Mouse (Mus musculus) lung, embryonic 14.5 days (tissue): Measurements from ENCODE around the gene Gtse1. TPM values are rescaled to one million over a fixed set of nuclear protein-coding genes. Genes with fewer than 3 reads are reported as not detected.

Source experiments
- ATAC-seq: fragments of 200-750 bp; cut with Nextera tagmentation; 2 replicates; pipeline ENCODE4 v1.8.0; 2017; ENCODE audit warnings: mild to moderate bottlenecking, moderate TSS enrichment, moderate library complexity; ENCODE audit not compliant: insufficient read depth
- DNase-seq: peaks from one replicate; pipeline ENCODE4 v3.0.0-alpha.2; 2015
- H3K27ac ChIP-seq: fragments of 300-500 bp; sonication (generic); 2 replicates; pipeline ENCODE4 v1.5.1; 2014; ENCODE audit warnings: low read depth, mild to moderate bottlenecking, moderate library complexity
- H3K27me3 ChIP-seq: fragments of 300-500 bp; sonication (generic); 2 replicates; pipeline ENCODE4 v1.6.1; 2014; ENCODE audit warnings: low read length, control low read depth; ENCODE audit not compliant: insufficient read depth
- H3K36me3 ChIP-seq: fragments of 300-500 bp; sonication (generic); 2 replicates; pipeline ENCODE4 v1.6.1; 2014; ENCODE audit warnings: control low read depth; ENCODE audit not compliant: insufficient read depth
- H3K4me1 ChIP-seq: fragments of 300-500 bp; sonication (generic); 2 replicates; pipeline ENCODE4 v1.6.1; 2014; ENCODE audit warnings: antibody characterized with exemption, control low read depth; ENCODE audit not compliant: insufficient read depth
- H3K4me2 ChIP-seq: fragments of 300-500 bp; sonication (generic); 2 replicates; pipeline ENCODE4 v1.6.1; 2014; ENCODE audit warnings: mild to moderate bottlenecking
- H3K4me3 ChIP-seq: fragments of 300-500 bp; sonication (generic); 2 replicates; pipeline ENCODE4 v1.5.1; 2014; ENCODE audit warnings: low read depth, low read length
- H3K9ac ChIP-seq: fragments of 300-500 bp; sonication (generic); 2 replicates; pipeline ENCODE4 v1.6.1; 2014
- H3K9me3 ChIP-seq: fragments of 300-500 bp; sonication (generic); 2 replicates; pipeline ENCODE4 v1.6.1; 2016; ENCODE audit warnings: low read depth, low read length, control low read depth
- CTCF ChIP-seq: IDR thresholded peaks from 2 replicates; pipeline ENCODE4 v1.5.1; 2016; ENCODE audit warnings: antibody characterized with exemption, low read depth
- WGBS: fragments of 180-500 bp; shearing (Covaris S2); extraction: QIAGEN DNeasy Blood & Tissue Kit; methylation state at CpG from one replicate; pipeline ENCODE4 v1.1.7; 2014; 5-methylcytosine and 5-hydroxymethylcytosine counted together
- polyA plus RNA-seq: library from polyadenylated mRNA; unstranded; fragments of >200 nt; fragmentation: Nextera tagmentation; extraction: Ambion mirVana; gene quantifications from 2 replicates; pipeline ENCODE4 v1.2.1, GENCODE M21; 2014

Gene Gtse1
- polyA plus RNA-seq, 1 experiment from 2014 or later: 36.2 TPM

DNA sequence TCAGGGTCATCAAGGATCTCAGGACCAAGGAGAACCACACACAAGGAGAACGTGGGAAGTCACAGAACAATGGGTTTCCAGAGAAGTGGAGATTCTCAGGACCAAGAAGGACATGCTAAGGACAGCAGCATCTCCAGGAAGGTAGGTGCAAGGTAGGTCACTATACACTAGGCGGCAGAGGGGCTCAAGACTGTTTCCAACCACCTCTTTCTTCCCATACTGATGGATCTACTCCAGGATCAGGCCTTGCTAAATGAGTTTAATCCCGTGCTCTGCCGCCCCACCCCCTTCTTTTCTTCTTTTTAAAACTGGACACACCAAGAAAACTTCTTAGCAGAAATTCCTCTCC is 37.6 kb upstream of the Gtse1 start:
- peak; percentile 45 for DNase-seq
- peak overlapping the region; percentile 49 for H3K4me3 ChIP-seq
- peak; percentile 60; the same call in 1 of the 2 replicates for ATAC-seq
- 11% methylated on average over 4 of the region's 4 CpGs for WGBS
- peak overlapping the region; percentile 95 for H3K4me2 ChIP-seq
- peak; percentile 36; the same call in 1 of the 2 replicates for TF ChIP-seq CTCF
- no peaks in the 10 kb centered on the region; the same call in 1 of the 2 replicates for H3K9me3 ChIP-seq
- H3K4me1 ChIP-seq: no peaks in the 10 kb centered on the region
- H3K27ac ChIP-seq: no peak overlapping the region
- H3K36me3 ChIP-seq: no peaks in the 10 kb centered on the region
- H3K9ac ChIP-seq: peak overlapping the region; percentile 71
- peaks cover 12% of the 10 kb centered on the region for H3K27me3 ChIP-seq

DNA sequence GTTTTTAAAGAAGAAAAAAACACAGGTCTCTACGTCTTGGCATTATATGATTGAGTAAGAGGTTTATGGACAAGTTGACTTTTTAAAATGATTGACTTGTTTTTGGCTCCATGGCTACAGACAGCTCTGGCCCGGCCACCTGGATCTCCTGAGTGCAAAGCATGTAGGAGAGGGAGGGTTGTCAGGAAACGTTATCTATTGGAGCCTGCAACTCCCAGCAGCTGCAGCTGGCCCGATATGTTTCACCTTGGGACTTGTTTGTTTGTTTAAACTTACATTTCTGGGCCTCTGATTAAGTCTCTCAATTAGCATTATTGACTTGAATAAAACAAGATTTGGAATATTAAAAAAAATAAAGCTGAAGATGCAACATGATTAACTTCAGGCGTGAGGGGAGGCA is 32.9 kb upstream of the Gtse1 start:
- TF ChIP-seq CTCF: no peak
- ATAC-seq (no peak), DNase-seq (no peak)
- Histone ChIP-seq H3K36me3 (no peaks in the 10 kb centered on the region), H3K4me2 (no peak overlapping the region), H3K27me3 (no peaks in the 10 kb centered on the region), H3K27ac (no peak overlapping the region), H3K9ac (no peak overlapping the region), H3K4me3 (no peak overlapping the region), H3K4me1 (no peaks in the 10 kb centered on the region), H3K9me3 (no peaks in the 10 kb centered on the region)
- WGBS: 31% methylated on average over 5 of the region's 5 CpGs

DNA sequence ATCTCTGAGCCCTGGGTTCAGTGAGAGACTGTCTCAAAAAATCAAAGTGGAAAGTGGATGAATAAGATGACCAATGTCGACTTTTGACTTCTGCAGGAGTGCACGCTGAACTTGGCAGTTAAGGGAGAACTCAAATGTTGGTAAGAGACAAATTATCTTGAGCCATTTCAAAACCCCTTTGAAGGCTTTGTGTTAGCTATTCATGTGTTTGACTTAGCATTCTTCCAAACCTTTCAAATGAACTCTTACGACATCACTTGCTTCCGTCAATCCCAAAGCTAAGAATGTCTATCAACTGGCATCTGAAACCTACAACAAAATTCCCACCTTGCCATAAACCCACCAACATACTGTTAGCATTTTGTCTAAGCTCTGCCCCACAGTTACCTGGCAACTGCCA is 31.5 kb upstream of the Gtse1 start:
- DNase-seq (no peak), ATAC-seq (no peak)
- WGBS: 67% methylated on average over 4 of the region's 4 CpGs
- no peak overlapping the region for H3K9ac ChIP-seq
- no peak for TF ChIP-seq CTCF
- H3K36me3 ChIP-seq: no peaks in the 10 kb centered on the region
- H3K4me3 ChIP-seq: no peak overlapping the region
- no peaks in the 10 kb centered on the region for H3K27me3 ChIP-seq
- H3K27ac ChIP-seq: no peak overlapping the region
- H3K9me3 ChIP-seq: no peaks in the 10 kb centered on the region
- H3K4me1 ChIP-seq: no peaks in the 10 kb centered on the region
- no peak overlapping the region for H3K4me2 ChIP-seq

DNA sequence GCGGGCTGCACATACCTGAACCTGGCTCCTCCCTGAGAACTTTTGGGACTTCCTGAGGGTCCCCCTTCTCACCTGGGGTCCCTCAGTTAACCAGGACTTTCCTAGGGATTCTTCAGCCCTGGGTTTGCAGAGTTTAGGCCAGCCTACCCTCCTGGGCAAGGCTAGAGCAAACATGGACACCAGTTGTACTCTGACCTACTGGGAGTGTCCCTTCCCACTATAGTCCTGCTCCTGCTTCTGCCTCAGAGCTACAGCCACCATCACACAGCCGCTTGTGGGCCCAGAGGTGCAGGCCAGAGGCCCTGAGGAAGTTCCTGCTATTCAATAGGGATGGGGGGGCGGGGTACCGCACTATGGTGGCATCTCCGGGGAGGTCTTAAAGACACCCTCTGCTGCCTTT is 30.1 kb upstream of the Gtse1 start:
- H3K9ac ChIP-seq: no peak overlapping the region
- ATAC-seq: no peak
- no peak overlapping the region for H3K4me3 ChIP-seq
- no peak overlapping the region for H3K27ac ChIP-seq
- H3K9me3 ChIP-seq: no peaks in the 10 kb centered on the region
- WGBS: 67% methylated on average over 5 of the region's 5 CpGs
- DNase-seq: no peak
- H3K36me3 ChIP-seq: no peaks in the 10 kb centered on the region
- TF ChIP-seq CTCF: no peak
- H3K4me2 ChIP-seq: no peak overlapping the region
- no peaks in the 10 kb centered on the region for H3K27me3 ChIP-seq
- H3K4me1 ChIP-seq: no peaks in the 10 kb centered on the region

DNA sequence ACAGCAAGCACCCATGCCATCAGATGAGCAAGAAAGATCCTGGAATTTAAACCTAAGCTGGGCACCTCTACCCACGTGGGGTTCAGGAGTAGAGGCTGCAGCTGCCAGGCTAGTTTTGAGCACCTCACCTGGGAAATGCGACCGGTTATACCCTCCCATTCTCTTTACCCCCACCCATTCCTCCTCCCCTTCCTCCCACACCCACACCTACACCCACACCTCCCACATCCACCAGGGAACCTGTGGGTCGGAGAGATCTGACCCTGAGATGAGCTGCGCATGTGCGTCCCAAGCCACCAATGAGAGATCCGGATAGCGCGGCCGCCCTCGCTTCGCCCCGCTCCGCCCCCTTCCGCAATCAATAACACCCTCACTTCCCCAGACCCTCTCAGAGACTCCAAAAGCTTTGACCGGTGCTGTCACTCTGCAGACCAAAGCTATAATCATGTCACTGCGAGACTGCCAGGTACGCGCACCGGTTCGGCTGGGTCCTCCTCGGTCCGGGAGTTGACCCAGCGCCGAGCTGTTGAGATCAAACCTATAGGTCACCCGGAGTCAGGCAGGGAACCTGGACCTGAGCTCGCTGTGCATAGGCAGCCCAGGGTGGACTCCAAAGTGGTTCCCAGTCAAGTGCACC is 27.5 kb upstream of the Gtse1 start, which contains the start of gene Ttc38:
TSS of gene Ttc38 (plus strand) at position 353 of the 637 bp plus-strand sequence.
- 0 out of 2 replicates have a peak, but pooled peaks have one; percentile 11 for TF ChIP-seq CTCF
- Histone ChIP-seq H3K36me3 (no peaks in the 10 kb centered on the region), H3K4me3 (peak within 1 kb of the TSS; percentile 53), H3K9ac (peak within 1 kb of the TSS; percentile 52), H3K4me2 (peak within 1 kb of the TSS; percentile 85), H3K27me3 (no peaks in the 10 kb centered on the region), H3K9me3 (no peaks in the 10 kb centered on the region), H3K27ac (peak within 1 kb of the TSS; percentile 36; the same call in 1 of the 2 replicates), H3K4me1 (no peaks in the 10 kb centered on the region)
- ATAC-seq (peak; percentile 92), DNase-seq (peak; percentile 79)
- under 1% methylated on average over 27 of the region's 27 CpGs for WGBS

DNA sequence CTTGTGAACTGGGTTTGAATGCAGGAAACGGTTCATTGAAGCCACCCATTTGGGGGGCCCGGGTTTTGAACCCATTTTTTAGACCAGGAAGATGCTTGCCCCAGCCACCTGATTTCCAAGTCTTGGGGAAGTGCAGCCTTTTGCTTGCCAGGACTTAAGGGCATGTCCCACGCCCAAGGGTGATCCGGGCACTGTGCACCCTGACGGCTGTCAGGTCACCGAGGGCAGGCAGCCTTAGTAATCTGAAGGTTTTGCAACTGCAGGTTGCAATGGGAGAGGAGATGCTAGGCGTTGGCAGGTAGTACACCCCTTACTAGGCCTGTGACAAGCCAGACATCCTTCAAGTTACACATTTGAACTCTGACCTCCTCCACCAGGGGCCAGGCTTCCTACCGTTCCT is 26.9 kb upstream of the Gtse1 start:
- TF ChIP-seq CTCF: no peak
- peak overlapping the region; percentile 53 for H3K4me3 ChIP-seq
- H3K4me2 ChIP-seq: peak overlapping the region; percentile 85
- no peaks in the 10 kb centered on the region for H3K36me3 ChIP-seq
- ATAC-seq: no peak
- 44% methylated on average over 8 of the region's 8 CpGs for WGBS
- no peak overlapping the region for H3K27ac ChIP-seq
- no peaks in the 10 kb centered on the region for H3K4me1 ChIP-seq
- peak overlapping the region; percentile 52 for H3K9ac ChIP-seq
- DNase-seq: no peak
- no peaks in the 10 kb centered on the region for H3K9me3 ChIP-seq
- no peaks in the 10 kb centered on the region for H3K27me3 ChIP-seq

DNA sequence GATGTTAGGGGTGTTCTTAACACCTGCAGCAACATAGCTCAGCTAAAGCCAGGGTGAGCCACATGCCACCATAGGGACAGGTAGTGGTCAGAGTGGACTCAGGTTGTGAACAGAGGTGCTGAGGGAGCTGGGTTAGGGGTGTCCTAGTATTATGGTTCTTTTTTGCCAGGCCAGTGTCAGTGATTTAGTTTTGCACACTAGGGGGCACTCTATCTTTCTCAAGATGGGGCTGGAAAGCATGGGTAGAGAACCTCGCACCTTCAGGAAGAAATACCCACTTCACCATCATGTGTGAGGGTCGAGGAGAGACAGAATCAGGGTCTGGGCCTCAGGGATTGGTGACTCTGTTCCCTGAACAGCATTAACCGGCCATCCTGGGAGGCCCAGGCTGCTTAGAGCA is 24.2 kb upstream of the Gtse1 start:
- Histone ChIP-seq H3K4me1 (no peaks in the 10 kb centered on the region), H3K27me3 (no peaks in the 10 kb centered on the region), H3K9me3 (no peaks in the 10 kb centered on the region), H3K27ac (no peak overlapping the region), H3K4me2 (no peak overlapping the region), H3K4me3 (no peak overlapping the region), H3K9ac (no peak overlapping the region), H3K36me3 (no peaks in the 10 kb centered on the region)
- 47% methylated on average over 3 of the region's 3 CpGs for WGBS
- no peak for ATAC-seq
- DNase-seq: no peak
- peak; percentile 32; the same call in 1 of the 2 replicates for TF ChIP-seq CTCF
